In the genomic region with DNA sequence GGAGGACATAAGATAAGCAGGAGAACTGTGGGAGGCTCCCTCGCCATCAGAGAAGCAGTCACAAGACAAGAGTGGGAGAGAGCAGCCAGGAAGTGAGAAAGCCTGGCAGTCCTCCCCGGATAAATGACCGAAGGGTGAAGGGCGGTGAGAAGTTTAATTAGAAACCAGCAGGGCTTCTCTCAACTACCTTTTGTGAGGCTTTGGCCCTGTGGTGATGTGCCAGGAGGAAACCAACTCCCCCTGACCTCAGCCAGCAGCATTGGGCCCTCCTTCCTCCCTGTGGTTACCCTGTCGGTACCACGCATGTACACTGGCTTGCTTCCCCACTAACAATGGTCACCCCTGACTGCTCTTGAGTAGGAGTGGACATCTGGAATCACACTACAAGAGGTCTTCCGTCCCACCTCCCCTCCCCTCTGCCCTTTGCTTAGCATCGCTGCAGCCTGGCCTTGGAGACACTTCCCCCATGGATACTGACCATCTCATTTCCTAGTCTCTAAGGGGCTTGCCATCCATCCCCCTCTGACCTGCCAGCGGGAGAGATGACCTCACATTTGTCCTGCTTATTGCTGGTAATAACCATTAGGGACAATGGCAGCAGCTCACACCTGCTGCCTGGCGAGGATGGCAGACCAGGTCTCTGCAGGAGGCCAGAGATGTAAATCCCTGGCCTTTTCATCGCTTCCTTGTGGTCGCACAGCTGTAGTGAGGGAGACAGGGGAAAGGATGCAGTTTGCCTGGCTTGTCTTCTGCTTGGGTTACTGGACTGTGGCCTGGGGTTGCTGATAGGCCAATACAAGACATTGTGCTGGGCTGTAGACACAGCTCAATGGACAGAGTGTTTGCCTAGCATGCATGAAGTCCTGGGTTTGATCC, we compare ENCODE assay signal across 12 mouse cellular contexts.
DNase-seq lines count a peak whose midpoint lies in the region; ATAC-seq lines count a peak whose summit lies in the region.
"Had no signal": no experiment of that assay in that cellular context is flagged by ENCODE, and none has a peak within 500 bp of the region (broad histone marks: within the 10 kb centered on the region; RNA-seq: fewer than 3 reads in every experiment).

No protein-coding gene starts in this region.

- no peak for ATAC-seq in hindbrain, embryonic 15.5 days (ENCODE audit: low FRiP score, low read depth)
- ATAC-seq in megakaryocyte progenitor cell, adult 5-6 weeks (replicated peaks; ENCODE audit: poor library complexity): 0 out of 2 replicates have a peak, but pooled peaks have one; percentile 37
- ATAC-seq: inflammation-experienced regulatory T-cells, adult 6 months had no signal

- H3K36me3 ChIP-seq in hindbrain, embryonic 15.5 days: no peaks in the 10 kb centered on the region
- H3K36me3 ChIP-seq: embryonic facial prominence, embryonic 13.5 days; liver, embryonic 13.5 days had no signal

- H3K27ac ChIP-seq in hindbrain, embryonic 15.5 days (replicated peaks): peak overlapping the region; percentile 69
- H3K27ac ChIP-seq: embryonic facial prominence, embryonic 13.5 days; liver, embryonic 13.5 days had no signal

- H3K27me3 ChIP-seq in hindbrain, embryonic 15.5 days: no peaks in the 10 kb centered on the region
- H3K27me3 ChIP-seq: liver, embryonic 13.5 days had no signal

- no peak overlapping the region for H3K4me2 ChIP-seq in hindbrain, embryonic 15.5 days
- H3K4me2 ChIP-seq: embryonic facial prominence, embryonic 13.5 days; liver, embryonic 13.5 days had no signal

- WGBS in hindbrain, embryonic 15.5 days: 24% methylated on average over 12 of the region's 12 CpGs

- H3K9me3 ChIP-seq in hindbrain, embryonic 15.5 days: no peaks in the 10 kb centered on the region
- H3K9me3 ChIP-seq: embryonic facial prominence, embryonic 13.5 days; liver, embryonic 13.5 days had no signal

- no peak overlapping the region for H3K9ac ChIP-seq in hindbrain, embryonic 15.5 days
- H3K9ac ChIP-seq: embryonic facial prominence, embryonic 13.5 days; liver, embryonic 13.5 days had no signal

- peak; percentile 6 for DNase-seq in ovary, adult 18-20 months (ENCODE audit: low spot score)
- no peak for DNase-seq in ovary, postnatal 10 days (ENCODE audit: low spot score)
- DNase-seq in gastrocnemius, postnatal 25 days: no peak
- DNase-seq in spleen, postnatal 14 days (ENCODE audit: low spot score in 2 of 2): no peak
- no peak for DNase-seq in thymus, postnatal 10 days (ENCODE audit: low spot score in 2 of 2)
- no peak for DNase-seq in adrenal gland, adult 18-20 months (ENCODE audit: low spot score in 2 of 2)
- DNase-seq: liver, embryonic 13.5 days; thymus, postnatal 4 days had no signal

- H3K4me3 ChIP-seq in hindbrain, embryonic 15.5 days: no peak overlapping the region
- H3K4me3 ChIP-seq: embryonic facial prominence, embryonic 13.5 days; liver, embryonic 13.5 days had no signal

- peaks cover 65% of the 10 kb centered on the region for H3K4me1 ChIP-seq in hindbrain, embryonic 15.5 days (replicated peaks)
- H3K4me1 ChIP-seq: liver, embryonic 13.5 days had no signal
